In the genomic region with DNA sequence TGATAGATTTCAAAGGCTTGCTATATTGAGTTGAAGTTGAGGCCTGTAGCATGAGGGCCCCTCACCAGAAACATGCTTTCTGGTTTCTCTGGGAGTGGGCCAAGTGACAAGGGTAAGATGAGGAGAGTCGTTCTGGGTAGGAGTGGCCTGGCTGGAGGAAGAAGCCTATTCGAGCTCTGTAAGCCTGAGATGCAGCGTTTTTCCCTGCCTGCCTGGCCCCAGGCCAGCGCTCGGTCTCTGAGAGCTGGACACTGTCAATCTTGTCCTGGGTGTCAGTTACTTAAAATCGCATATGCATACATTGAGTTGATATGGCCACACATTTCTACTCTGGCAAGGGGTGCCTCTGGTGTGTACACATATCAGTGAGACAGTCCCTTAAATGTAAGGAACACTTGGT, we compare ENCODE assay signal across 10 mouse cellular contexts. TPM values are rescaled to one million over a fixed set of nuclear protein-coding genes. Genes with fewer than 3 reads are reported as not detected.
DNase-seq lines count a peak whose midpoint lies in the region; ATAC-seq and TF ChIP-seq lines count a peak whose summit lies in the region.
"Had no signal": no experiment of that assay in that cellular context is flagged by ENCODE, and none has a peak within 500 bp of the region (broad histone marks: within the 10 kb centered on the region; RNA-seq: fewer than 3 reads in every experiment).

No protein-coding gene starts in this region.

- H3K27ac ChIP-seq in lung, embryonic 14.5 days (ENCODE audit: low read depth): peak overlapping the region; percentile 52; the same call in 1 of the 2 replicates
- no peak overlapping the region; the same call in 1 of the 2 replicates for H3K27ac ChIP-seq in embryonic facial prominence, embryonic 11.5 days (replicated peaks; ENCODE audit: low read depth, low read length)
- peak overlapping the region; percentile 58 for H3K27ac ChIP-seq in heart, postnatal 0 days (ENCODE audit: low read depth)
- no peak overlapping the region for H3K27ac ChIP-seq in forebrain, embryonic 12.5 days
- H3K27ac ChIP-seq: midbrain, embryonic 13.5 days had no signal

- H3K27me3 ChIP-seq in lung, embryonic 14.5 days (ENCODE audit: insufficient read depth, low read length): no peaks in the 10 kb centered on the region
- H3K27me3 ChIP-seq in embryonic facial prominence, embryonic 11.5 days (ENCODE audit: control insufficient read depth, insufficient read depth, low read length): no peaks in the 10 kb centered on the region
- H3K27me3 ChIP-seq in heart, postnatal 0 days (ENCODE audit: control insufficient read depth, insufficient read depth, low read length): no peaks in the 10 kb centered on the region
- no peaks in the 10 kb centered on the region for H3K27me3 ChIP-seq in myocyte (ENCODE audit: control insufficient read depth, insufficient read depth, insufficient read length)
- no peaks in the 10 kb centered on the region for H3K27me3 ChIP-seq in forebrain, embryonic 12.5 days
- H3K27me3 ChIP-seq: midbrain, embryonic 13.5 days; Patski had no signal

- H3K36me3 ChIP-seq in lung, embryonic 14.5 days (ENCODE audit: insufficient read depth): no peaks in the 10 kb centered on the region
- H3K36me3 ChIP-seq in embryonic facial prominence, embryonic 11.5 days (replicated peaks; ENCODE audit: control insufficient read depth, insufficient read depth, low read depth, low read length): no peaks in the 10 kb centered on the region
- H3K36me3 ChIP-seq in heart, postnatal 0 days (replicated peaks; ENCODE audit: control insufficient read depth, insufficient read depth, low read length): no peaks in the 10 kb centered on the region
- H3K36me3 ChIP-seq in myocyte (ENCODE audit: control insufficient read depth, insufficient read depth): no peaks in the 10 kb centered on the region
- no peaks in the 10 kb centered on the region for H3K36me3 ChIP-seq in forebrain, embryonic 12.5 days (replicated peaks)
- H3K36me3 ChIP-seq: midbrain, embryonic 13.5 days had no signal

- H3K4me1 ChIP-seq in lung, embryonic 14.5 days (ENCODE audit: insufficient read depth): peaks cover 4% of the 10 kb centered on the region; the same call in 1 of the 2 replicates
- 0 out of 2 replicates have a peak, but pooled peaks cover 2% of the 10 kb centered on the region for H3K4me1 ChIP-seq in embryonic facial prominence, embryonic 11.5 days (ENCODE audit: control insufficient read depth, insufficient read depth, low read length)
- H3K4me1 ChIP-seq in heart, postnatal 0 days (ENCODE audit: control insufficient read depth, insufficient read depth): peaks cover 14% of the 10 kb centered on the region
- H3K4me1 ChIP-seq in forebrain, embryonic 12.5 days: no peaks in the 10 kb centered on the region
- H3K4me1 ChIP-seq: midbrain, embryonic 13.5 days had no signal

- no peak for TF ChIP-seq POLR2A in myocyte (IDR thresholded peaks at IDR 0.05; ENCODE audit: insufficient read length, low read depth)

- no peak overlapping the region for H3K9ac ChIP-seq in lung, embryonic 14.5 days
- H3K9ac ChIP-seq in embryonic facial prominence, embryonic 11.5 days (replicated peaks; ENCODE audit: low read length): no peak overlapping the region
- no peak overlapping the region for H3K9ac ChIP-seq in heart, postnatal 0 days (replicated peaks; ENCODE audit: low read depth, low read length)
- no peak overlapping the region for H3K9ac ChIP-seq in forebrain, embryonic 12.5 days
- H3K9ac ChIP-seq: midbrain, embryonic 13.5 days had no signal

- peak overlapping the region; percentile 27; the same call in 1 of the 2 replicates for H3K4me2 ChIP-seq in lung, embryonic 14.5 days
- no peak overlapping the region for H3K4me2 ChIP-seq in embryonic facial prominence, embryonic 11.5 days (ENCODE audit: low read depth, low read length)
- peak overlapping the region; percentile 14 for H3K4me2 ChIP-seq in heart, postnatal 0 days (ENCODE audit: low read depth, low read length)
- H3K4me2 ChIP-seq in myocyte (ENCODE audit: low read depth): peak overlapping the region; percentile 12
- H3K4me2 ChIP-seq in forebrain, embryonic 12.5 days: no peak overlapping the region
- H3K4me2 ChIP-seq: midbrain, embryonic 13.5 days had no signal

- DNase-seq in lung, embryonic 14.5 days: peak; percentile 90
- no peak for DNase-seq in lung, postnatal 25 days (ENCODE audit: low spot score)
- peak; percentile 35 for DNase-seq in embryonic facial prominence, embryonic 11.5 days (ENCODE audit: low spot score)
- no peak for DNase-seq in heart, postnatal 0 days (ENCODE audit: low spot score)
- no peak for DNase-seq in frontal cortex, postnatal 14 days (ENCODE audit: low spot score in 2 of 2)
- DNase-seq in left cerebral cortex, adult 8-10 months (ENCODE audit: low spot score in 2 of 2): no peak

- no peak for TF ChIP-seq EP300 in heart, postnatal 0 days (IDR thresholded peaks at IDR 0.05; ENCODE audit: low read depth)

- ATAC-seq in lung, embryonic 14.5 days (ENCODE audit: insufficient read depth): peak; percentile 93
- ATAC-seq in embryonic facial prominence, embryonic 11.5 days (replicated peaks; ENCODE audit: insufficient number of reproducible peaks, low FRiP score, low TSS enrichment, low read depth): no peak; the same call in 1 of the 2 replicates
- peak; percentile 72 for ATAC-seq in heart, postnatal 0 days (ENCODE audit: insufficient read depth, low read depth)
- no peak for ATAC-seq in forebrain, embryonic 12.5 days (ENCODE audit: low FRiP score)
- ATAC-seq: midbrain, embryonic 13.5 days; Patski had no signal

- no peaks in the 10 kb centered on the region for H3K9me3 ChIP-seq in lung, embryonic 14.5 days (ENCODE audit: low read depth, low read length)
- H3K9me3 ChIP-seq in embryonic facial prominence, embryonic 11.5 days (replicated peaks; ENCODE audit: control insufficient read depth, low read length): no peaks in the 10 kb centered on the region
- H3K9me3 ChIP-seq in heart, postnatal 0 days (replicated peaks; ENCODE audit: control insufficient read depth, low read length): no peaks in the 10 kb centered on the region
- H3K9me3 ChIP-seq in forebrain, embryonic 12.5 days: no peaks in the 10 kb centered on the region
- H3K9me3 ChIP-seq: midbrain, embryonic 13.5 days had no signal

- no peak for TF ChIP-seq CTCF in lung, embryonic 14.5 days (IDR thresholded peaks at IDR 0.05; ENCODE audit: low read depth)
- no peak for TF ChIP-seq CTCF in heart, postnatal 0 days (IDR thresholded peaks at IDR 0.05; ENCODE audit: low read depth)

- H3ac ChIP-seq in myocyte (ENCODE audit: control insufficient read depth, insufficient read length): no peak overlapping the region

- 20% methylated on average over 6 of the region's 6 CpGs for WGBS in lung, embryonic 14.5 days
- 30% methylated on average over 6 of the region's 6 CpGs for WGBS in embryonic facial prominence, embryonic 11.5 days
- 15% methylated on average over 6 of the region's 6 CpGs for WGBS in heart, postnatal 0 days
- WGBS in forebrain, embryonic 12.5 days: 67% methylated on average over 6 of the region's 6 CpGs

- H3K79me2 ChIP-seq in myocyte (ENCODE audit: control insufficient read depth, insufficient read depth): no peaks in the 10 kb centered on the region

- H3K4me3 ChIP-seq in lung, embryonic 14.5 days (ENCODE audit: low read depth, low read length): no peak overlapping the region
- H3K4me3 ChIP-seq in embryonic facial prominence, embryonic 11.5 days (ENCODE audit: low read depth, low read length): no peak overlapping the region
- no peak overlapping the region for H3K4me3 ChIP-seq in heart, postnatal 0 days (ENCODE audit: low read depth, low read length)
- H3K4me3 ChIP-seq in myocyte: no peak overlapping the region
- H3K4me3 ChIP-seq in forebrain, embryonic 12.5 days (replicated peaks): no peak overlapping the region
- H3K4me3 ChIP-seq: midbrain, embryonic 13.5 days had no signal

TF ChIP-seq in myocyte, 11 proteins besides CTCF, POLR2A, EP300 and RAD21:
- TF ChIP-seq USF1 (IDR thresholded peaks at IDR 0.05; ENCODE audit: low read depth): no peak
- TF ChIP-seq E2F4 (IDR thresholded peaks at IDR 0.05; ENCODE audit: insufficient read depth): no peak
- no peak for TF ChIP-seq MAX (IDR thresholded peaks at IDR 0.05; ENCODE audit: low read depth)
- no peak for TF ChIP-seq TCF12 (IDR thresholded peaks at IDR 0.05; ENCODE audit: insufficient read depth, poor library complexity, severe bottlenecking)
- TF ChIP-seq SRF (IDR thresholded peaks at IDR 0.05; ENCODE audit: control insufficient read depth, insufficient read length, low read depth): no peak
- TF ChIP-seq POLR2AphosphoS2 (IDR thresholded peaks at IDR 0.05; ENCODE audit: insufficient read length, low read depth): no peak
- no peak for TF ChIP-seq TCF3 (IDR thresholded peaks at IDR 0.05; ENCODE audit: insufficient read length, low read depth)
- TF ChIP-seq MYOG (IDR thresholded peaks at IDR 0.05; ENCODE audit: control insufficient read depth in 1 of 3, insufficient read depth in 1 of 3, insufficient read length in 2 of 3, low read depth in 2 of 3): no peak
- TF ChIP-seq REST (IDR thresholded peaks at IDR 0.05; ENCODE audit: insufficient read depth, insufficient read length): no peak
- no peak for TF ChIP-seq MYOD1 (IDR thresholded peaks at IDR 0.05; ENCODE audit: control insufficient read depth in 1 of 3, insufficient read length in 2 of 3, low read depth in 2 of 3)
- TF ChIP-seq CEBPB (IDR thresholded peaks at IDR 0.05; ENCODE audit: insufficient read depth, poor library complexity, severe bottlenecking): no peak

RNA-seq across cellular contexts. Expression of a gene that starts 43.9 kb away (rescaled TPM):
- polyA plus RNA-seq in lung, embryonic 14.5 days (2014; fragmentation: Nextera tagmentation; extraction: Ambion mirVana): 16.3 and 17.9 TPM in 2 replicates
- polyA plus RNA-seq in embryonic facial prominence, embryonic 11.5 days (2014; fragmentation: Nextera tagmentation; extraction: Ambion mirVana): 19.3 and 20.2 TPM in 2 replicates
- 11.5 and 36.6 TPM in 2 replicates for total RNA-seq in heart, postnatal 0 days (2014; rRNA removed; ENCODE audit: low replicate concordance)
- polyA plus RNA-seq in heart, postnatal 0 days (2015; fragmentation: Nextera tagmentation; extraction: Ambion mirVana): 3.3 and 3.7 TPM in 2 replicates
- polyA plus RNA-seq in myocyte (2012; fragmentation: generic; extraction: Trizol): 7.1 TPM
- 10 to 100 TPM; 19.8 to 25.7 (median 23.5) TPM for total RNA-seq in left cerebral cortex, adult 8-10 months (2022)
- polyA plus RNA-seq in forebrain, embryonic 12.5 days (2016; fragmentation: Nextera tagmentation; extraction: Ambion mirVana): 20.7 and 20.8 TPM in 2 replicates

Comparison
In these comparisons a context has a peak if more than half of its experiments do, and no peak if none do; other contexts are left out.
1. DNase-seq: peak in lung, embryonic 14.5 days (single experiment) and embryonic facial prominence, embryonic 11.5 days (single experiment); none in lung, postnatal 25 days (single experiment), heart, postnatal 0 days (single experiment), frontal cortex, postnatal 14 days (0 of 2) and left cerebral cortex, adult 8-10 months (0 of 2).
2. ATAC-seq: peak in lung, embryonic 14.5 days (single experiment) and heart, postnatal 0 days (single experiment); none in embryonic facial prominence, embryonic 11.5 days (single experiment) and forebrain, embryonic 12.5 days (single experiment).
3. H3K27ac ChIP-seq: peak in lung, embryonic 14.5 days (single experiment) and heart, postnatal 0 days (single experiment); none in embryonic facial prominence, embryonic 11.5 days (single experiment) and forebrain, embryonic 12.5 days (single experiment).
4. H3K4me2 ChIP-seq: peak in lung, embryonic 14.5 days (single experiment), heart, postnatal 0 days (single experiment) and myocyte (single experiment); none in embryonic facial prominence, embryonic 11.5 days (single experiment) and forebrain, embryonic 12.5 days (single experiment).